Mouse (Mus musculus): ENCODE data around the gene Med13l.

Gene Med13l

GRCm38 (mm10) chr5:118732221-118732620 is 171.7 kb downstream of the Med13l start:
- no peak for DNase-seq (ENCODE audit: low spot score in 2 of 2)

GRCm38 (mm10) chr5:118732651-118733050 is 172.2 kb downstream of the Med13l start:
- no peak for DNase-seq (ENCODE audit: low spot score in 2 of 2)

- DNase-seq (ENCODE audit: low spot score in 2 of 2): no peak
Observed at GRCm38 (mm10) chr5:118733566-118733965, 173.1 kb downstream of the Med13l start.

GRCm38 (mm10) chr5:118734455-118734854 is 174.0 kb downstream of the Med13l start:
- DNase-seq (ENCODE audit: low spot score in 2 of 2): no peak

GRCm38 (mm10) chr5:118735738-118736137 is 175.3 kb downstream of the Med13l start:
- no peak for DNase-seq (ENCODE audit: low spot score in 2 of 2)

- no peak for DNase-seq (ENCODE audit: low spot score in 2 of 2)
Observed at GRCm38 (mm10) chr5:118737548-118737947, 177.1 kb downstream of the Med13l start.

GRCm38 (mm10) chr5:118743067-118743466 is 182.6 kb downstream of the Med13l start:
- no peak for DNase-seq (ENCODE audit: low spot score in 2 of 2)

GRCm38 (mm10) chr5:118747026-118747425 is 186.5 kb downstream of the Med13l start:
- no peak for DNase-seq (ENCODE audit: low spot score in 2 of 2)

GRCm38 (mm10) chr5:118751446-118752179 is 191.1 kb downstream of the Med13l start:
- DNase-seq (ENCODE audit: low spot score in 2 of 2): no peak

- no peak for DNase-seq (ENCODE audit: low spot score in 2 of 2)
Observed at GRCm38 (mm10) chr5:118752868-118753267, 192.4 kb downstream of the Med13l start.

- no peak for DNase-seq (ENCODE audit: low spot score in 2 of 2)
Observed at GRCm38 (mm10) chr5:118753471-118754044, 193.1 kb downstream of the Med13l start.

- DNase-seq (ENCODE audit: low spot score in 2 of 2): no peak
Observed at GRCm38 (mm10) chr5:118754191-118754759, 193.8 kb downstream of the Med13l start.

- no peak for DNase-seq (ENCODE audit: low spot score in 2 of 2)
Observed at GRCm38 (mm10) chr5:118756078-118756477, 195.6 kb downstream of the Med13l start.

- DNase-seq (ENCODE audit: low spot score in 2 of 2): no peak
Observed at GRCm38 (mm10) chr5:118757396-118758301, 197.2 kb downstream of the Med13l start.

- DNase-seq (ENCODE audit: low spot score in 2 of 2): no peak
Observed at GRCm38 (mm10) chr5:118760986-118761385, 200.5 kb downstream of the Med13l start.

GRCm38 (mm10) chr5:118762499-118763185 is 202.2 kb downstream of the Med13l start:
- DNase-seq (ENCODE audit: low spot score in 2 of 2): no peak

GRCm38 (mm10) chr5:118763353-118763752 is 202.9 kb downstream of the Med13l start:
- peak in 1 of 2 experiments; percentile 55 for DNase-seq (ENCODE audit: low spot score in 2 of 2)

- no peak for DNase-seq (ENCODE audit: low spot score in 2 of 2)
Observed at GRCm38 (mm10) chr5:118769143-118769542, 208.7 kb downstream of the Med13l start.

- no peak for DNase-seq (ENCODE audit: low spot score in 2 of 2)
Observed at GRCm38 (mm10) chr5:118773866-118774265, 213.4 kb downstream of the Med13l start.

GRCm38 (mm10) chr5:118776396-118776795 is 215.9 kb downstream of the Med13l start:
- DNase-seq (ENCODE audit: low spot score in 2 of 2): no peak

- peak; percentile 61 to 65 for DNase-seq (ENCODE audit: low spot score in 2 of 2)
Observed at GRCm38 (mm10) chr5:118781598-118781997, 221.1 kb downstream of the Med13l start.
